Mouse (Mus musculus) CH12.LX (cell line): Measurements from ENCODE around the gene Tgm1. TPM values are rescaled to one million over a fixed set of nuclear protein-coding genes. Genes with fewer than 3 reads are reported as not detected.

ENCODE experiments used
- DNase-seq: peaks from one replicate; pipeline ENCODE4 v3.0.0-alpha.2; 2013; ENCODE audit errors: extremely low read depth
- H3K27ac ChIP-seq: 2 replicates; pipeline ENCODE4 v1.5.1; 2012; ENCODE audit warnings: low read depth, mild to moderate bottlenecking, control low read depth, moderate library complexity; ENCODE audit not compliant: insufficient read depth
- H3K27me3 ChIP-seq: replicated peaks from 2 replicates; pipeline ENCODE3; 2012; ENCODE audit warnings: inconsistent platforms
- H3K36me3 ChIP-seq, 2 experiments: replicated peaks in 1 of 2; 2 replicates each; pipeline versions ENCODE3 to v1.6.1; 2012; ENCODE audit warnings: inconsistent platforms in 1 of 2, low read length in 1 of 2, mild to moderate bottlenecking in 1 of 2, mixed read lengths in 1 of 2, moderate library complexity in 1 of 2; ENCODE audit not compliant: control insufficient read depth in 1 of 2, insufficient read depth in 1 of 2
- H3K4me1 ChIP-seq, 2 experiments: 2 replicates each; pipeline ENCODE4 v1.6.1; 2012; ENCODE audit warnings: inconsistent platforms in 1 of 2, moderate library complexity in 1 of 2; ENCODE audit not compliant: insufficient read depth in 2 of 2, control insufficient read depth in 1 of 2
- H3K4me2 ChIP-seq: 2 replicates; pipeline ENCODE4 v1.6.1; 2012; ENCODE audit warnings: low read depth, mild to moderate bottlenecking, control low read depth; ENCODE audit not compliant: poor library complexity, insufficient read depth, severe bottlenecking
- H3K4me3 ChIP-seq, 3 experiments: fragments of 150-350 bp in 1 of 3; sonication (generic) in 1 of 3; replicated peaks in 1 of 3; 2 replicates each; pipeline versions ENCODE3 to v1.5.1; 2011 to 2012; ENCODE audit warnings: low read depth in 2 of 3, low read length in 2 of 3, mild to moderate bottlenecking in 2 of 3, moderate library complexity in 2 of 3, control low read depth in 1 of 3, improper control_type of control experiment in 1 of 3, inconsistent platforms in 1 of 3, mixed read lengths in 1 of 3; ENCODE audit not compliant: poor library complexity in 1 of 3
- H3K79me2 ChIP-seq: replicated peaks from 2 replicates; pipeline ENCODE4 v1.6.1; 2012; ENCODE audit warnings: mild to moderate bottlenecking, moderate library complexity; ENCODE audit not compliant: control insufficient read depth, poor library complexity, insufficient read depth, severe bottlenecking; ENCODE audit errors: extremely low read depth
- H3K9ac ChIP-seq: 2 replicates; pipeline ENCODE4 v1.6.1; 2012; ENCODE audit warnings: low read depth, mild to moderate bottlenecking, control low read depth, moderate library complexity; ENCODE audit not compliant: insufficient read depth
- H3K9me3 ChIP-seq: replicated peaks from 2 replicates; pipeline ENCODE3; 2012; ENCODE audit warnings: low read length, inconsistent platforms, mixed read lengths
- CHD2 ChIP-seq: IDR thresholded peaks from 2 replicates; pipeline ENCODE4 v1.6.1; 2011; ENCODE audit warnings: low read length, improper control_type of control experiment
- E2F4 ChIP-seq: IDR thresholded peaks from 2 replicates; pipeline ENCODE4 v1.6.1; 2011; ENCODE audit warnings: low read depth, low read length, improper control_type of control experiment; ENCODE audit not compliant: insufficient replicate concordance
- EP300 ChIP-seq: IDR thresholded peaks from 2 replicates; pipeline ENCODE4 v1.6.1; 2011; ENCODE audit warnings: low read length, improper control_type of control experiment
- ETS1 ChIP-seq: conservative IDR thresholded peaks from 2 replicates; pipeline ENCODE4 v1.6.1; 2012; ENCODE audit warnings: low read depth, mild to moderate bottlenecking, inconsistent platforms, low read length, improper control_type of control experiment, moderate library complexity
- GABPA ChIP-seq: IDR thresholded peaks from 2 replicates; pipeline ENCODE4 v1.6.1; 2012; ENCODE audit warnings: low read depth, low read length, improper control_type of control experiment, inconsistent platforms; ENCODE audit not compliant: insufficient replicate concordance
- HCFC1 ChIP-seq: IDR thresholded peaks from 2 replicates; pipeline ENCODE4 v1.6.1; 2012; ENCODE audit warnings: low read depth, mild to moderate bottlenecking, inconsistent platforms, low read length, improper control_type of control experiment
- KAT2A ChIP-seq: IDR thresholded peaks from 2 replicates; pipeline ENCODE4 v1.6.1; 2012; ENCODE audit warnings: low read length, improper control_type of control experiment, inconsistent platforms; ENCODE audit not compliant: insufficient replicate concordance
- MAFK ChIP-seq: IDR thresholded peaks from 2 replicates; pipeline ENCODE4 v1.6.1; 2011; ENCODE audit warnings: low read length, improper control_type of control experiment; ENCODE audit not compliant: insufficient replicate concordance
- MEF2A ChIP-seq: IDR thresholded peaks from 2 replicates; pipeline ENCODE4 v1.6.1; 2014; ENCODE audit warnings: low read depth, mild to moderate bottlenecking, inconsistent platforms, low read length, improper control_type of control experiment, borderline replicate concordance
- NRF1 ChIP-seq: IDR thresholded peaks from 2 replicates; pipeline ENCODE4 v1.6.1; 2014; ENCODE audit warnings: low read depth, mild to moderate bottlenecking, inconsistent platforms, low read length, improper control_type of control experiment, moderate library complexity
- PAX5 ChIP-seq: IDR thresholded peaks from 2 replicates; pipeline ENCODE4 v1.6.1; 2012; ENCODE audit warnings: low read length, inconsistent platforms, mixed read lengths
- POLR2A ChIP-seq: IDR thresholded peaks from 2 replicates; pipeline ENCODE4 v1.6.1; 2011; ENCODE audit warnings: low read depth, mild to moderate bottlenecking, improper control_type of control experiment, low read length
- POLR2AphosphoS2 ChIP-seq: IDR thresholded peaks from 2 replicates; pipeline ENCODE4 v1.6.1; 2011; ENCODE audit warnings: low read depth, low read length, improper control_type of control experiment
- RAD21 ChIP-seq: IDR thresholded peaks from 2 replicates; pipeline ENCODE4 v1.6.1; 2011; ENCODE audit warnings: low read depth, mild to moderate bottlenecking, low read length, improper control_type of control experiment, moderate library complexity
- RCOR1 ChIP-seq: conservative IDR thresholded peaks from 2 replicates; pipeline ENCODE4 v1.6.1; 2012; ENCODE audit warnings: low read depth, mild to moderate bottlenecking, inconsistent platforms, low read length, improper control_type of control experiment
- SIN3A ChIP-seq: IDR thresholded peaks from 2 replicates; pipeline ENCODE4 v1.6.1; 2012; ENCODE audit warnings: low read length, improper control_type of control experiment, inconsistent platforms
- SMC3 ChIP-seq: IDR thresholded peaks from 2 replicates; pipeline ENCODE4 v1.6.1; 2011; ENCODE audit warnings: low read depth, low read length, improper control_type of control experiment
- TBP ChIP-seq: conservative IDR thresholded peaks from 2 replicates; pipeline ENCODE4 v1.6.1; 2011; ENCODE audit warnings: low read depth, low read length, improper control_type of control experiment
- USF2 ChIP-seq: conservative IDR thresholded peaks from 2 replicates; pipeline ENCODE4 v1.6.1; 2011; ENCODE audit warnings: low read depth, low read length, improper control_type of control experiment
- ZC3H11A ChIP-seq: IDR thresholded peaks from 2 replicates; pipeline ENCODE4 v1.6.1; 2012; ENCODE audit warnings: low read depth, mild to moderate bottlenecking, inconsistent platforms, low read length, improper control_type of control experiment
- ZKSCAN1 ChIP-seq: IDR thresholded peaks from 2 replicates; pipeline ENCODE4 v1.6.1; 2012; ENCODE audit warnings: low read depth, inconsistent platforms, low read length, improper control_type of control experiment, borderline replicate concordance
- ZNF384 ChIP-seq: IDR thresholded peaks from 2 replicates; pipeline ENCODE4 v1.6.1; 2012; ENCODE audit warnings: low read depth, low read length, improper control_type of control experiment, inconsistent platforms
- dilution Hi-C: fragments of 300-500 bp; cut with MboI; formaldehyde crosslinking; loops from 2 replicates; pipeline ENCODE4 v1.14.3; 2020; ENCODE audit warnings: low sequenced_read_pairs; ENCODE audit not compliant: extremely low pct_unique_long_range_greater_than_20kb, extremely low pct_ligation_motif_present
- in situ Hi-C: fragments of 300-500 bp; cut with MboI; formaldehyde crosslinking; loops from 3 replicates; pipeline ENCODE4 v1.14.3; 2019; ENCODE audit warnings: low sequenced_read_pairs, low pct_ligation_motif_present, low pct_unique_long_range_greater_than_20kb, mixed read lengths
- polyA plus RNA-seq: library from polyadenylated mRNA; unstranded; fragments of >175 nt; gene quantifications from 2 replicates; pipeline ENCODE4 v1.2.1, GENCODE M21; 2012; ENCODE audit warnings: low read depth; ENCODE audit not compliant: insufficient read length
- total RNA-seq, 2 experiments: library from RNA; depleted of rRNA; stranded (reverse); fragments of 300-350 nt in 1 of 2; fragments of >200 nt in 1 of 2; gene quantifications; 2 replicates each; pipeline ENCODE4 v1.2.3; 2012 to 2014

Tgm1 gene
- total and polyA plus RNA-seq, 3 experiments: 0.07 to 0.14 TPM; not detected in 1

DNA sequence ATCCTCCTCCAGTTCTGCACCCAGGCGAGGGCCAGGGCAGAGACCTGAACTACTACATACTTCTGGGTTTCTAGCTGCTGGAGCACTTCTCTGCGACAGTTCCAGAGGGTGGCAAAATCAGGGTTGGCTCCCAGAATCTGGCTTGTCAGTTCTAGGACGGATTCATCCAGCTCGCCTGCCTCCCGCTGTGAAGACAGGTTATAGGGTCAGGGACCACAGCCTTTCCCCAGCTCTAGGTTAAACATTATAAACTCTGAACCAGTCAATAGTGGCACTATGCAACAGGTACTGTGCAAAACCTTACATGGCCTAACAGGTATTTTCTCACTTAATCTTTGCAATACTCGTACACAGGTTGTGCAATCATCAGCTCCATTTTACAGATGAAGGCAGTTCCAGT, 7.3 kb upstream of the Tgm1 start:
- no peak for DNase-seq
- no peaks in the 10 kb centered on the region for H3K9me3 ChIP-seq
- H3K4me1 ChIP-seq: peaks cover 15 to 40% of the 10 kb centered on the region in 2 experiments
- no peak for TF ChIP-seq HCFC1
- no peak for TF ChIP-seq MEF2A
- TF ChIP-seq SIN3A: no peak
- no peak for TF ChIP-seq TBP
- TF ChIP-seq RCOR1: no peak
- no peak for TF ChIP-seq MAFK
- TF ChIP-seq NRF1: no peak
- TF ChIP-seq ZNF384: no peak
- H3K36me3 ChIP-seq: peaks cover 34 to 46% of the 10 kb centered on the region in 2 experiments
- peaks cover 4% of the 10 kb centered on the region for H3K27me3 ChIP-seq
- peak overlapping the region; percentile 58 for H3K4me2 ChIP-seq
- H3K79me2 ChIP-seq: no peaks in the 10 kb centered on the region
- H3K9ac ChIP-seq: peak overlapping the region; percentile 62; the same call in 1 of the 2 replicates
- H3K27ac ChIP-seq: no peak overlapping the region
- peak overlapping the region; percentile 44 to 84 (median 65) for H3K4me3 ChIP-seq
- in situ Hi-C loops (no loop called here), dilution Hi-C loops (no loop called here)

- Histone ChIP-seq H3K4me3 (no peak overlapping the region), H3K36me3 (peaks cover 35 to 48% of the 10 kb centered on the region in 2 experiments), H3K27ac (no peak overlapping the region), H3K4me2 (no peak overlapping the region), H3K79me2 (no peaks in the 10 kb centered on the region), H3K9me3 (no peaks in the 10 kb centered on the region), H3K27me3 (peaks cover 4% of the 10 kb centered on the region), H3K9ac (no peak overlapping the region), H3K4me1 (peaks cover 15 to 40% of the 10 kb centered on the region in 2 experiments)
- TF ChIP-seq USF2 (no peak), CHD2 (no peak), ZC3H11A (no peak), GABPA (no peak), EP300 (no peak), PAX5 (no peak), SMC3 (no peak), KAT2A (no peak), POLR2A (no peak), ETS1 (no peak), HCFC1 (no peak), POLR2AphosphoS2 (no peak), SIN3A (no peak), ZKSCAN1 (no peak), E2F4 (no peak), RAD21 (no peak)
- no peak for DNase-seq
- in situ Hi-C loops (no loop called here), dilution Hi-C loops (no loop called here)
Measured at GRCm38 (mm10) chr14:55720666-55721065, 6.9 kb upstream of the Tgm1 start.
